Mouse (Mus musculus) right cerebral cortex, adult 18-20 months (tissue): ENCODE data around the gene Capn9.

Source experiments
- DNase-seq: peaks from one replicate; pipeline ENCODE4 v3.0.0; 2022; ENCODE audit warnings: mixed read lengths

Capn9 gene

DNA sequence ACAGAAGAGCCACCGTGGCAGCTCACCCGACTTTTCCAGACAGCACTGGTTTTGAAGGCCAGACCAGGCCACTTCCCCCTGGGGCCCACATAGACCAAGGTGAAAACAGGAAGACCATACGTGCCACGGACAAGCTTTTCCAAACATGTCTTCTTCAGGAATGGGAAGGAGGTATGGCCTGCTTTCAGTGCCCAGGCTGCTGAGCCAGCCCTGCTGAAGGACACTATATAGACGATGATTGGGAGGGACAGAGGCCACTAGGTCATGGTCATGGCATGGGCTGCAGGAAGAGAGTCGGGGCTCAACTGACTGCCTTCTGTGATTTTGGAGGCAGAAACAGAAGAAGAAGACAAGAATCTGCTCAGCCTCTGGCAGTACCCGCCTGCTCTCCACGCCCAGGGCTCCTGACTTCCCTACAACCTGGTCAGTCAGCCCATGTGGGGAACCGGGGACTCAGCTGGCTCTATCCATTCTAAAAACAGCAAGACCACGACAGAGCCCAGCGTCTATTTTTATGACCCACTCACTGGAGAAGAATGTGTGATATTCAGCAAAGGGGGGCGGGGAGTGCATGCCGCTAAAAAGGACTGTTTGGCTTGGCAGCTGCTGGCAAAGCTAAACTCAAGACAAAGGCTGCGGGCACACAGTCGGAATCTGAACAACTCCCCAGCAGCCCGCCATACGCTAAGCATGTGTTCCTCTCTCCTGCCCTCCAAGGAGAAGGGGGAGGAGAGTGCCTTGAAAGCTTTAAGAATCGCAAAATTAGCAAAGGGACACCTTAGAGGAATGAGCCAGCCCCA is 67.8 kb downstream of the Capn9 start:
- peak; percentile 81 for DNase-seq

DNA sequence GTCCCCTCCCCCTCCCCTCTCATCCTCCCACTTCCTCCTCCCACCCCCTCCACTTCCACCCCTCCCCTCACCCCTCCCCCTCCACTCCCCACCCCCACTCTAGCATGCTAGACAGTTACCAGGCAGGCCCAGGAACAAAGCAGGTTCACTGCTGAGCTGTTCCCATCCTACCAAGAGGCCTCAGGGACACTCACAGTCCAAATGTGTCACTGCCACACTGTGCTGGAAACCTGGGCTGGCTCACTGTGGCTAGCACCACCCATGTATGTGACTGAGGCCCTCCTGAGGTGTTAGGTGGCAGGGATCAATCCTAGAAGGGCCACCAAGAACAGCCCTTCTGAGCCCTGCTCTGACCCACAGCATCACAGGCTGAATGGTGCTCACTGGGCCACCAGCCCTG is 72.4 kb downstream of the Capn9 start:
- no peak for DNase-seq

- DNase-seq, result no peak
Observed at GRCm38 (mm10) chr8:124651776-124652175, 75.9 kb downstream of the Capn9 start.

- no peak for DNase-seq
Observed at GRCm38 (mm10) chr8:124652546-124652945, 76.6 kb downstream of the Capn9 start.

DNA sequence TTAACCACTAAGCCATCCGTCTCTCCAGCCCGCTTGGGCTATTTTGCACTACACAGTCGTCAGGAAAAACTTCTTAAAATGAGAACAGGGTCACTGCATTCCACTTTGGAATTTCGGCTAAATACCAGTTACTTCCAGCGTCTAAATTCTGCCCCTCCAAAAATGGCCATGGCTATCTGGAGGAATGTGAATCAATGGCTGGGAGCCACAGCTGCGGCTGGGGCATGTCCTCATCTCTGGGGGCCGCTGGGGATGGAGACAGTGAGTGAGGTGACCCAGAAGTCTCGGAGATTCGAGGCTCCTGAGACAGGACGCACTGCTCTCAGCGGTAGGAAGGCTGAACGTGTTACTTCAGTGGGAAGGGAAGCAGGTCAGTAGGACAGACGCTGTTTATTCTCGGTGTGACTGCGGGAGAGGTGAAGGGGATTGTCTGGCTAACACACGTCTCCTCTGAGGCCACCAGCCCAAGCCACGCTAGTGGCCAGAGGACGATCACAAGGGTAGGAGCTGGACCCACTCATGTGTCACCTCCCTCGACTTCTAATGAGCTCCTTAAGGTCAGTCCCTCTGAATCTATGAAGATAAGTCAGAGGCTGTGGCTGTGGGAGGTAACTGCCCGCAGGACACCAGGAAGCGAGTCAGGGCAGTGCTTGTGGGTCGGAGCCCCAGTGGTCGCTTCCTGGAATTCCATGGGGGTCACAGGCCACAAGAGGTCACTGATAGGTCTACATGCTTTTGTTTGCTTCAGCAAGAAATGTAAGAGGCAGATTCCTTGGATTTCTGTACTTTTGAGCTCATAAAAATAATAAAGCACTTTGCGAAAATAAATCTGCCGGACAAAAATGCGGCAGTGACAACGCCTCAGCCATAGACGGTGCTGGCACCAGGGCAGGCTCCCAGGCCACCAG is 77.9 kb downstream of the Capn9 start:
- no peak for DNase-seq

- no peak for DNase-seq
Observed at GRCm38 (mm10) chr8:124657961-124658360, 82.0 kb downstream of the Capn9 start.

GRCm38 (mm10) chr8:124658415-124658814 is 82.5 kb downstream of the Capn9 start:
- peak; percentile 49 for DNase-seq

GRCm38 (mm10) chr8:124661781-124662180 is 85.9 kb downstream of the Capn9 start:
- peak; percentile 71 for DNase-seq

DNA sequence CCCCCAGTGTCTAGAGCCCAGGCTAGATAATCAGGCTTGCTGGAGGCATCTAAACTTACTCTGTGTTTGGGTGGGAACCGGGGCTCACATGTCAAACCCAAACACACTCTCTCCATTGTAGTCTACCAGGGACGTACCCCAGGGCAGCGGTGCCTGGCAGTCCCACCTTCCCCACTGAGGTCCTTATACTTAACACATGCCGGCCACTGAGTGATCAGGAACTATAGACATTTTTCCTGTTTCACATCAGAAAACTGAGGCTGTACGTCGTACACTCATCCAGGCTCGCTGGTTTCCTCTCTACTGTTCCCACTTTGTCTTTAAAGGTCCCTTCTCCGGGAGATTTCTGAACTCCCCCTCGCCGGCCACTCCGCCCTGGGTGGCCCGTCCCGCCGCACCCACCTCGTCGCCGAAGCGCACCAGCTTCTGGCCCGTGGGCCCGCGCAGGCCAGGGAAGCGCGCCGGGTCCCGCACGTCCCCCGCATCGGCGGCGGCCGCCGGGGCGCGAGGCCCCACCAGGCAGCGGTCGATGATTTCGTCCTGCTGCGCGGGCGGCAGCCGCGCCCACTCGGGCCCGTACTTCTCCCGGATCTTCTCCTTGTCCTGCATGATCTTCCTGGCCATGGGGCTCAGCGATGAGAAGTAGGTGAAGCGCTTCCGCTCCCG is 86.7 kb downstream of the Capn9 start:
- DNase-seq, result no peak

DNA sequence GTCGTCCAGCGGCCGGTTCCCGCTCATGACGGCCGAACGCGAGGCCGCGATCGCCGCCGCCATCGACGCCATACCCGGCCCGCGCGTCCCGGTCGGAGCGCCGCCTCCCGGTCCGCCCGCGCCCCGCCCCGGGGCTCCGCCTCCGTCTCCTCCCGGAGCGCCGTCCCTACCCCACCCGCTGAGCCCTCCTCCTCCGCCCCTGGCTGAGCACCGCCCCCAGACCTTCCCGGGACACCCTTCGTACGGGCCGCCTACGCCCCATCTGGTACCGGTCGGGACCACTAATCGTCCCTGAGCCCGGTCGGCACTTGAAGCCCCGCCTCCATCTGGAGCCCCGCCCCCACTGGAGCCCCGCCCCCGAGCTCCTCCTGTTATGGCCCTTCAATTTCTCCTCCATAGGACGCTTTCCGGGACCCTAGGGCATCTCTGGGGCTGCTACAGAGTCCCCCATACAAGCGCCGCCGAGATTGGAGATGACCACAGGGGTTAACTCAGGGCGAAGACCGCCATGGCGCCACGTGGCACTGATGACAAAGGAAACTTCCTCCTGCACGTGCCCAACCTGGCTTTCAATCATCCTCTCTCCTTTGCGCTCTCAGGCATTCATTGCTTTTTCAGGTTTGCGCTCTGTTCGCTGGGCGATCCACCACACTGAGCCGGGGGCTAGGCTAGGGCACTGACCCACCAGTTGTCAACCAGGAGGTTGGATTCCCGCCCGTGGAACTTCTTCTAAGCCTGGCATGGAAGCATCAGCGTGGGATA is 87.4 kb downstream of the Capn9 start, which contains the start of gene 2310022B05Rik:
Gene 2310022B05Rik (minus strand): TSS at position 258 of the 762 bp plus-strand sequence.
- peak; percentile 84 for DNase-seq

- DNase-seq, result no peak
Observed at GRCm38 (mm10) chr8:124663874-124664230, 87.9 kb downstream of the Capn9 start.

GRCm38 (mm10) chr8:124664414-124664813 is 88.5 kb downstream of the Capn9 start:
- no peak for DNase-seq
